Mouse (Mus musculus) adrenal gland, postnatal 25 days (tissue): Measurements from ENCODE around the gene Zfp771. TPM values are rescaled to one million over a fixed set of nuclear protein-coding genes. Genes with fewer than 3 reads are reported as not detected.

Source experiments
- DNase-seq: peaks from one replicate; pipeline ENCODE4 v3.0.0; 2021; ENCODE audit warnings: mixed read lengths
- long read RNA-seq: library from polyadenylated mRNA; stranded (forward); transcript quantifications from one replicate; pipeline ENCODE4 v2.0.0, GENCODE M21; 2021
- total RNA-seq: library from RNA; stranded (reverse); gene quantifications from 2 replicates; pipeline ENCODE4 v1.2.3, GENCODE M21; 2021

Zfp771 gene
- total RNA-seq = 26.9 and 36.0 TPM in 2 replicates
- long read RNA-seq, transcript Zfp771-201 (3 exons, 1,484 nt) = major isoform, 67 of 90 reads
- long read RNA-seq, partial matches to known transcripts = 7 of 90 reads
- long read RNA-seq, other reads (novel, unspliced or antisense) = 16 of 90 reads

DNA sequence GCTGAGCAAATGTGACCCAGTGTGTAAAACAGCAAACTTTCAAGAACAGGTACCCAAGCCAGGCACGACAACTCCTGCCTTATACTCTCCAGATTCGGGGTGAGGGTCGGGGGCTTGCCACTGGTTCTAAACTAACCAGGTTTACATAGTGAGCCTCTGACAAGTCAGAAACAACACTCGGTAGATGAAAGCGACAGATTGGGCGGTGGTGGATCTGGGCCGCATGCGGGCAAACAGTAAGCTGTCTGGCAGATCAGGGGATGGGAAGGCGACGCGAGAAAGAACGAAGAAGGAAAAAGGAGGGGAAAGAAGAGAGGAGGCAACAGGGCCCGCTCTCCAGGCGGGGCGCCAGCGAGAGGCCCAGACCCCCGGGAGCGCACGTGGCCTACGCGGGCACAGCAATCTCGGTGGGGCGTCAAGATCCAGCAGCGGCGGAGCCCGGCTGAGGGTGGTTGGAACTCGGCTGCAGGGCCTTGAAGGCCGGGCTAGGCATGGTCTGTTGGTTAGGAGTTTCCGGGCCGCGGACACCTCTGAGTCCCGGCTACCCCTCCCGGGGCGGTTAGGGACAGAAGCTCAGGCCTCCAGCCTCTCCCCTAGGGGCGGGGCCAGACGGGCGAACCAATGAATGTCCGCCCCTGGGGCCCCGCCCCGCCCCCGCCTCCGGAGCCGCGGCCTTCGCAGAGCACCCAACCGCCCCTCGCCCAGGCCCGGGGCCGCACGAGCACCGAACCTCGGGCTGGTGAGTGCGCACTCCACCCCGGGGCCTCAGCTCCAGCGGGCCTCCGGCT, at the start of gene Zfp771:
Gene Zfp771, plus strand, starts transcription at position 405 of the 788 bp plus-strand sequence.
- peak; percentile 97 for DNase-seq

GRCm38 (mm10) chr7:127194633-127195029, 49.4 kb upstream of the Zfp771 start:
- no peak for DNase-seq

DNA sequence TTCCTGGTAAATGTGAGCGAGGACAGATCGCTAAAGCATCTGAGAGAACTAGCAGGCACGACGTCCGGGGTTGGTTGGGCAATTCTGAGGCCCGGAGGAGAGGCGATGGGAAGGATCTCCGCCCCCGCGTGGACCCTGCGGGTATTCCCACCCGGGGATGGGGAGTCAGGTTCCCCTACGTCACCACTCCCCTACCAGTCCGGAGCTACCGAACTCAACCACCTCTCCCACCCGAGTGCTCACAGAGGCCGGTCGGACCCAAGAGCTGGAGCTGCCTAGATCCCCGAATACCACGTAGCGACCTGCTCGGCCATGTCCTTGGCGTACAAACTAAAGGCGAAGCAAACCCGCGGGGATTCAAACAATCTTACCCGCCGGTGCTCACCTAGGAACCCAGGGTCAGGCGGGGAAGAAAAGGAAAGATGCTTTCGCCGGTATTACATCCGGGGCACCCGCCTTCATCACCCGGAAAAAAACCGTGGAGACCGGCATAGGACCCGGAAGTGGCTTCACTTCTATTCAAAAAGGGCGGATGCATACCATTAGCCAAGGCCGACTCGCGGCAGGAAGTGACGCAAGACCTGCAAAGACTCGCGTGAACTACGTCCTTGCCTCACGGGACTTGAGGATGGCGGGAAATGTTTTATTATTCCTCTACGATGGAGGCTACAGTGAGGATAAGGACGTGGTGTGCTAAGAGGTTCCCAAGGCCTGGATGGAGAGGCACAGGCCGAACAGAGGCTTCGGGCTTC, 48.4 kb upstream of the Zfp771 start, which contains the start of gene Cd2bp2:
Gene Cd2bp2, minus strand, starts transcription at position 507 of the 752 bp plus-strand sequence.
- DNase-seq = peak; percentile 92

DNA sequence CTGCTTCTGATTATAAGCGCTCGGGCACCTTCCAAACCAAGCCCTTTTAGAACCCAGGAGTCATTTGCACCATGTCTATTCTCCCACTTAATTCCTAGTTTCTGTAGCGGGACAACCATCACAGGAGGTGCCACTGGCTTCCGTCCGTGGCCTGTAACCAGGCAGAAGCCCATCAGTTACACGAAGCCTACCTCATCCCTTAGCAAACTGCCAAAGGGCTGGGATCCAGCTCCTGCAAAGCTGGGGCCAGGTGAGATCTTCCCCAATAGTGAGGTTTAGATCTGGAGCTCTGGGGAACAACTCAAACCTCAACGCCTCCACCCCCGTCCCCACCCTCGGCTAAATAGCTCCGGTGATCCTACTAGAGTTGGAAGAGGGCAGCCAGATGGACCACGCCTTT, 47.6 kb upstream of the Zfp771 start:
- DNase-seq = no peak

DNA sequence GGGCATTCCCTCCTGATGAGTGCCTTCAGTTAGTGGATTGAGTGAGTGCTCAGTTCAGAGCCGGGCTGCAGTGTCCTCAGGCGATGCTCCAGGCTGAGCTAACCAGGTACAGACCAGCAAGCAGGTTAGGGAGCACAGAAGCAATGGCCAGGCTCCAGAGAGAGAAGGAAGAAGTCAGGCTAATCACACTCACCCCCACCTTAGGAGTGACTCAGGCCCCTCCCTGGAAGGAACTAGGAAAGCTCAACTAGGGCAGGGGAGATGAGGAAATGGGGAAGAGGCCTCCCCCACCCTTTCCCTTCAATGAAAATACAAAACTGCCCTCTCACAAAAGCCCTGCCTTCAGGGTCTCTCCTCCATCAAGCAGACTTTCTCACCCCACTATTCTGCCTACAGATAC, 37.5 kb upstream of the Zfp771 start:
- DNase-seq = no peak

- peak; percentile 41 for DNase-seq
These were observed 36.4 kb upstream of the Zfp771 start for GRCm38 (mm10) chr7:127207374-127208294.

DNA sequence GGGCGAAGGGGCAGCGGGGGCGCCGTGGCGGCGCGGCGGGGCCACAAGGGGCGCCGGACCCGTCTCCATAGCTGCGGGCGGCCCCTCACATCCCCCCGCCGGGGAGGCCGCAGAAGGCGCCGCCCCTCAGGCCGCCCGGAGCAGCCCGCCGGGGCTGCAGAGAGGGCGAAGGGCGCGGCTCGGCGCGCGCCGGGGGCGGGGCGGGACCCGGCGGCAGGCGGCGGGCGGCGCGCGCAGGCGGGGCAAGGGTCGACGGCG, 35.9 kb upstream of the Zfp771 start, which contains the start of gene Tbc1d10b:
Gene Tbc1d10b, minus strand, starts transcription at position 174 of the 258 bp plus-strand sequence.
- no peak for DNase-seq

- peak; percentile 97 for DNase-seq
These were observed 35.3 kb upstream of the Zfp771 start, which contains the start of gene Mylpf for GRCm38 (mm10) chr7:127208553-127209438. Gene Mylpf, plus strand, starts transcription at chr7:127208890.

GRCm38 (mm10) chr7:127209851-127210250, 34.2 kb upstream of the Zfp771 start:
- DNase-seq = no peak

- no peak for DNase-seq
These were observed 33.8 kb upstream of the Zfp771 start for GRCm38 (mm10) chr7:127210266-127210665.

DNA sequence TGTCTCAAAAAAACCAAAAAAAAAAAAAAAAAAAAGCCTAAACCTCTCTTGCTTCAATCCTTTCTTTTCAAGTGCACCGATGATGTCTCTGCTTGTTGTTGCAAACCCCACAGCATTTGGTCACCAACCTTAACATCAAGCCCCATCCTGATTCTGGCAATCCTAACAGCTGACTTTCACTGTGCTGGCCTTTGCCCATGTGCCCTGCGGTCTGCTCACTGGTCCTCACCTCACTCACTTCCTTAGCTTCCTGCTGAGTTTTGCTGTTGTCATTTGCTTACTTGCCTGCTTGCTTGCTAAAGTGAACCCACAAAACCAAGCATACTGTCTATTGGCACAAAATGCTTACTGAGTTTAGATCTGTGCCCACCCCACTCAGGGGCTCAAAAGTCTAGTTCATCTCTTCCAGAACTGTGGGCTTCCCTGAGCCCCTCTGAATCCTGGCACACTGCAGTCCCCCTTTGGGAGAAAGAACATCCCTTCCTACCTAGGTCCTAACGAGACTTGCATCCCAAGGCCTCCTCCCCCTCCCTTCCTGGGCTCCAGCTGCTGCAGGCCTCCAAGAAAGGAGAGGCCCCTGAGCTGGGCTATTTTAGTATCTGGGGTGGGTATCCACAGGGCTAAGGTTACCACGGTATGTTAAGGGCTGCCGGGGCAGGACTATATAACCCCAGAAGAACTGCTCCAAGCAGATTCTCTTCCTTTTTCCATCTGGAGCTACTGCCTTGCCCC, 32.9 kb upstream of the Zfp771 start:
- no peak for DNase-seq

DNA sequence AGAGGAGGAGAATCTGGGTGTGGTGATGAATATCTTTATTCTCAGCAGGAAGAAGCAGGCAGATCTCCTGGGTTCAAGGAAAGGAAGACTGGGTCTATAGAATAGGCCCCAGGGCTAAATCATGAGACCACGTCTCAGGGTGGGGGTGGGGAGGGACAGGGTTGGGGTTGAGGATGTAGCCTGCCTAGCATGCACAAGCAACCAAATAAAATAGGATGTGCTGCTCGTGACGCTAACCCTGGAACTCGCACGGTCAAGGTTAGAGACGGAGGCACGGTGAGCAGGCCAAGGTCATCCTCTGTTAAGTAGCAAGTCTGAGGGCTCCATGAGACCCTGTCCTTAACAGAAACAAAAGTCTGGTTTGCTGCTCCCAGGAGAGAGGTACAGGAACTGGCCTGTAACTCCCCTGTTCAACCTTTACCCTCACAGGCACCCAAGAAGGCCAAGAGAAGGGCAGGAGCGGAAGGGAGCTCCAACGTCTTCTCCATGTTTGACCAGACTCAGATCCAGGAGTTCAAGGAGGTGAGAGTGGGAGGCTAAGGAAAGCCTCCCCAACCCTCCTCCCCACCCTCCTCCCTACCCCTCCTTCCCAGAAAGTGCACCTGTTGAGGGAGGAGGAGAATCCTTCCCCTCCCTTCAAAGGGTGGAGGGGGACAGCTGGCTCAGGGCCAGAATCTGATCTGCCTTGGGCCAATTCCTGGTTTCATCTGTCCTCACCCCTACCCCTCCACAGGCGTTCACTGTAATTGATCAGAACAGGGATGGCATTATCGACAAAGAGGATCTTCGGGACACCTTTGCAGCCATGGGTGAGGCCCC, 31.4 kb upstream of the Zfp771 start:
- DNase-seq = no peak

GRCm38 (mm10) chr7:127213485-127213884, 30.6 kb upstream of the Zfp771 start:
- no peak for DNase-seq

DNA sequence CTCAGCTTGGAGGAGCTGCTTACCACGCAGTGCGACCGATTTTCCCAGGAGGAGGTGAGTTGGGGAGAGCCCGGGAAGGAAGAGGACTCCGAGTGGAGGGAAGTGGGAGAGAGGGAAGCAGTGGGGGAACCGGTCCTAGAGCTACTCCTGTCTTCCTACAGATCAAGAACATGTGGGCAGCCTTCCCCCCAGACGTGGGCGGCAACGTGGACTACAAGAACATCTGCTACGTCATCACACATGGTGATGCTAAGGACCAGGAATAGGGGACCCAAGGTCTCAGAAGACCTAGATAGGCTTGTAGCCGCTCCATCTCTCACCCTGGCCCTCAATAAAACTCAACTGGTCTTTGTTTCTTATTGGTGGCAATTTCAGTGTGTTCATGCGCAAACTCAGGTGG, 30.1 kb upstream of the Zfp771 start:
- DNase-seq = no peak

GRCm38 (mm10) chr7:127214521-127214920, 29.6 kb upstream of the Zfp771 start:
- no peak for DNase-seq

GRCm38 (mm10) chr7:127214981-127215871, 28.8 kb upstream of the Zfp771 start:
- peak; percentile 38 for DNase-seq

- DNase-seq = no peak
These were observed 27.8 kb upstream of the Zfp771 start for GRCm38 (mm10) chr7:127216307-127216706.

GRCm38 (mm10) chr7:127217475-127217874, 26.6 kb upstream of the Zfp771 start:
- no peak for DNase-seq
